In genomic region chr14:101869145-101869544, GRCm38 (mm10) we compare ENCODE assay signal across 10 mouse cellular contexts.
DNase-seq lines count a peak whose midpoint lies in the region; ATAC-seq and TF ChIP-seq lines count a peak whose summit lies in the region.
"Had no signal": no experiment of that assay in that cellular context is flagged by ENCODE, and none has a peak within 500 bp of the region (broad histone marks: within the 10 kb centered on the region; RNA-seq: fewer than 3 reads in every experiment).

No protein-coding gene starts in this region.

- no peak overlapping the region for H3K4me2 ChIP-seq in limb, embryonic 15.5 days
- no peak overlapping the region for H3K4me2 ChIP-seq in stomach, postnatal 0 days (replicated peaks; ENCODE audit: low read depth)
- H3K4me2 ChIP-seq in liver, embryonic 12.5 days: no peak overlapping the region
- H3K4me2 ChIP-seq: liver, embryonic 11.5 days had no signal

- H3K9me3 ChIP-seq in limb, embryonic 15.5 days: no peaks in the 10 kb centered on the region
- H3K9me3 ChIP-seq in limb, embryonic 10.5 days (replicated peaks): no peaks in the 10 kb centered on the region
- H3K9me3 ChIP-seq in stomach, postnatal 0 days (ENCODE audit: control insufficient read depth, low read length): no peaks in the 10 kb centered on the region
- H3K9me3 ChIP-seq in liver, embryonic 12.5 days (replicated peaks): no peaks in the 10 kb centered on the region

- H3K4me3 ChIP-seq in limb, embryonic 15.5 days: no peak overlapping the region
- no peak overlapping the region for H3K4me3 ChIP-seq in limb, embryonic 10.5 days
- no peak overlapping the region for H3K4me3 ChIP-seq in stomach, postnatal 0 days (ENCODE audit: low read depth, low read length)
- no peak overlapping the region for H3K4me3 ChIP-seq in liver, embryonic 12.5 days

- no peak for DNase-seq in limb, embryonic 10.5 days (ENCODE audit: low spot score)
- peak; percentile 77 for DNase-seq in heart, adult 8-10 months (ENCODE audit: low spot score)
- DNase-seq in kidney, postnatal 10 days: peak; percentile 52
- DNase-seq in stomach, postnatal 0 days (ENCODE audit: low spot score): peak; percentile 65
- DNase-seq in cerebellum, postnatal 4 days (ENCODE audit: low spot score in 2 of 2): no peak
- DNase-seq in frontal cortex, postnatal 10 days (ENCODE audit: low spot score in 2 of 2): no peak
- DNase-seq: cerebellum, adult 11 months had no signal

- 57% methylated on average over 6 of the region's 6 CpGs for WGBS in limb, embryonic 15.5 days
- WGBS in limb, embryonic 10.5 days: 74% methylated on average over 6 of the region's 6 CpGs
- 55% methylated on average over 6 of the region's 6 CpGs for WGBS in stomach, postnatal 0 days
- 62% methylated on average over 6 of the region's 6 CpGs for WGBS in liver, embryonic 12.5 days (ENCODE audit: insufficient replicate concordance)

- H3K27me3 ChIP-seq in limb, embryonic 15.5 days: no peaks in the 10 kb centered on the region
- H3K27me3 ChIP-seq in limb, embryonic 10.5 days (ENCODE audit: low read depth, poor library complexity, severe bottlenecking): no peaks in the 10 kb centered on the region
- H3K27me3 ChIP-seq in stomach, postnatal 0 days (ENCODE audit: control insufficient read depth, insufficient read depth, low read length): no peaks in the 10 kb centered on the region
- H3K27me3 ChIP-seq in liver, embryonic 12.5 days (replicated peaks): no peaks in the 10 kb centered on the region

- H3K9ac ChIP-seq in limb, embryonic 15.5 days: no peak overlapping the region
- no peak overlapping the region for H3K9ac ChIP-seq in stomach, postnatal 0 days (ENCODE audit: low read length)
- no peak overlapping the region for H3K9ac ChIP-seq in liver, embryonic 12.5 days

- H3K4me1 ChIP-seq in limb, embryonic 15.5 days: peaks cover 14% of the 10 kb centered on the region
- H3K4me1 ChIP-seq in limb, embryonic 10.5 days: 0 out of 2 replicates have a peak, but pooled peaks cover 5% of the 10 kb centered on the region
- H3K4me1 ChIP-seq in stomach, postnatal 0 days (replicated peaks; ENCODE audit: control insufficient read depth, insufficient read depth): no peaks in the 10 kb centered on the region; the same call in none of the 2 replicates
- no peaks in the 10 kb centered on the region for H3K4me1 ChIP-seq in liver, embryonic 12.5 days

- TF ChIP-seq EP300 in stomach, postnatal 0 days (optimal IDR thresholded peaks at IDR 0.05): no peak

- H3K36me3 ChIP-seq in limb, embryonic 15.5 days: no peaks in the 10 kb centered on the region
- no peaks in the 10 kb centered on the region for H3K36me3 ChIP-seq in limb, embryonic 10.5 days
- H3K36me3 ChIP-seq in stomach, postnatal 0 days (ENCODE audit: control insufficient read depth, insufficient read depth, low read length): no peaks in the 10 kb centered on the region
- H3K36me3 ChIP-seq in liver, embryonic 12.5 days: no peaks in the 10 kb centered on the region

- 0 out of 2 replicates have a peak, but pooled peaks have one; percentile 44 for ATAC-seq in limb, embryonic 15.5 days (ENCODE audit: insufficient number of reproducible peaks, low FRiP score, low TSS enrichment, low read depth)
- ATAC-seq in stomach, postnatal 0 days (ENCODE audit: low FRiP score, low TSS enrichment): peak; percentile 81
- ATAC-seq in liver, embryonic 12.5 days: no peak

- no peak overlapping the region for H3K27ac ChIP-seq in limb, embryonic 15.5 days
- no peak overlapping the region for H3K27ac ChIP-seq in limb, embryonic 10.5 days
- H3K27ac ChIP-seq in stomach, postnatal 0 days (replicated peaks): no peak overlapping the region
- no peak overlapping the region for H3K27ac ChIP-seq in liver, embryonic 12.5 days

- TF ChIP-seq CTCF in stomach, postnatal 0 days (IDR thresholded peaks at IDR 0.05; ENCODE audit: low read depth): no peak

Comparison
In these comparisons a context has a peak if more than half of its experiments do, and no peak if none do; other contexts are left out.
1. DNase-seq: peak in heart, adult 8-10 months (single experiment), kidney, postnatal 10 days (single experiment) and stomach, postnatal 0 days (single experiment); none in limb, embryonic 10.5 days (single experiment), cerebellum, postnatal 4 days (0 of 2) and frontal cortex, postnatal 10 days (0 of 2).